Comparison of ENCODE assay signal across 8 mouse cellular contexts in genomic region chr13:23535137-23536075, GRCm38 (mm10). TPM values are rescaled to one million over a fixed set of nuclear protein-coding genes. Genes with fewer than 3 reads are reported as not detected.
DNase-seq lines count a peak whose midpoint lies in the region; ATAC-seq lines count a peak whose summit lies in the region.
"Not testable (repeated sequence)": the region's sequence is repeated elsewhere in the genome, so short reads cannot be mapped to it uniquely, and the experiment has no call there.

TSS of gene Hist1h3g (plus strand) at chr13:23535422.

- H3K4me3 ChIP-seq in hindbrain, embryonic 10.5 days, result peak within 1 kb of the TSS; percentile 64
- H3K4me3 ChIP-seq in lung, embryonic 16.5 days (ENCODE audit: low read length), result peak within 1 kb of the TSS; percentile 52

- not testable (repeated sequence) for H3K9me3 ChIP-seq in hindbrain, embryonic 10.5 days; lung, embryonic 16.5 days (ENCODE audit: control insufficient read depth, low read length)

- peak within 1 kb of the TSS; percentile 98 for H3K27ac ChIP-seq in hindbrain, embryonic 10.5 days
- peak within 1 kb of the TSS; percentile 97 for H3K27ac ChIP-seq in lung, embryonic 16.5 days (ENCODE audit: low read length)

- H3K36me3 ChIP-seq in hindbrain, embryonic 10.5 days; lung, embryonic 16.5 days (ENCODE audit: control insufficient read depth, insufficient read depth, low read length): not testable (repeated sequence)

- peak within 1 kb of the TSS; percentile 69 for H3K4me2 ChIP-seq in lung, embryonic 16.5 days (ENCODE audit: low read depth, low read length)

- DNase-seq in MN1 (ENCODE audit: low spot score), result peak; percentile 93
- peak; percentile 90 for DNase-seq in cerebellum, adult 9-10 months
- peak; percentile 92 for DNase-seq in hindbrain, embryonic 10.5 days (ENCODE audit: low spot score)
- DNase-seq in layer of hippocampus, adult 9-11 months, result peak; percentile 94
- DNase-seq in ovary, adult 18-20 months (ENCODE audit: low spot score), result peak; percentile 83
- peak; percentile 87 to 92 for DNase-seq in thymus, postnatal 10 days (ENCODE audit: low spot score in 2 of 2)

- not testable (repeated sequence) for H3K27me3 ChIP-seq in hindbrain, embryonic 10.5 days (ENCODE audit: insufficient read depth, poor library complexity, severe bottlenecking); lung, embryonic 16.5 days (ENCODE audit: control insufficient read depth, insufficient read depth, low read depth, low read length)

- peak; percentile 87 for ATAC-seq in frontal cortex, adult (ENCODE audit: low TSS enrichment)
- peak; percentile 87 for ATAC-seq in lung, embryonic 16.5 days (ENCODE audit: low read depth)

- peak within 1 kb of the TSS; percentile 69 for H3K9ac ChIP-seq in lung, embryonic 16.5 days (ENCODE audit: low read length)

- peaks cover 47% of the 10 kb centered on the region for H3K4me1 ChIP-seq in hindbrain, embryonic 10.5 days (replicated peaks)
- peaks cover 19% of the 10 kb centered on the region for H3K4me1 ChIP-seq in lung, embryonic 16.5 days (replicated peaks; ENCODE audit: control insufficient read depth, insufficient read depth, low read length)

- WGBS in hindbrain, embryonic 10.5 days, result under 1% methylated on average over 57 of the region's 62 CpGs
- WGBS in lung, embryonic 16.5 days, result 0% methylated on average over 43 of the region's 62 CpGs

RNA-seq across cellular contexts. Expression of gene Hist1h3g, which starts in this region (rescaled TPM):
- 3.3 and 6.0 TPM in 2 replicates for polyA plus RNA-seq in hindbrain, embryonic 10.5 days (2016; fragmentation: Nextera tagmentation; extraction: Ambion mirVana)
- polyA plus RNA-seq in lung, embryonic 16.5 days (2015; fragmentation: Nextera tagmentation; extraction: Ambion mirVana), result 5.6 and 6.2 TPM in 2 replicates

Comparison
In these comparisons a context has a peak if more than half of its experiments do, and no peak if none do; other contexts are left out.
1. Peak in every context shown above with its lines: DNase-seq, ATAC-seq, H3K4me3 ChIP-seq and H3K27ac ChIP-seq.